Mouse (Mus musculus) liver, embryonic 14.5 days (tissue): ENCODE measurements around the gene Ncf1. TPM values are rescaled to one million over a fixed set of nuclear protein-coding genes. Genes with fewer than 3 reads are reported as not detected.

Experiments
- ATAC-seq: fragments of 200-750 bp; cut with Nextera tagmentation; 2 replicates; pipeline ENCODE4 v1.8.0; 2017; ENCODE audit warnings: moderate number of reproducible peaks, mild to moderate bottlenecking, moderate library complexity; ENCODE audit not compliant: insufficient read depth
- DNase-seq, 3 experiments: peaks; one replicate each; pipeline ENCODE4 v3.0.0-alpha.2; 2012 to 2013; ENCODE audit warnings: low read depth in 3 of 3, low spot score in 3 of 3
- H3K27ac ChIP-seq: fragments of 300-500 bp; sonication (generic); 2 replicates; pipeline ENCODE4 v1.5.1; 2014; ENCODE audit warnings: moderate library complexity, mild to moderate bottlenecking, control low read depth, inconsistent platforms
- H3K27me3 ChIP-seq: fragments of 300-500 bp; sonication (generic); 2 replicates; pipeline ENCODE4 v1.6.1; 2014; ENCODE audit warnings: mild to moderate bottlenecking, low read length, moderate library complexity; ENCODE audit not compliant: control insufficient read depth, insufficient read depth
- H3K36me3 ChIP-seq: fragments of 300-500 bp; sonication (generic); replicated peaks from 2 replicates; pipeline ENCODE4 v1.6.1; 2014; ENCODE audit warnings: low read depth; ENCODE audit not compliant: control insufficient read depth, insufficient read depth
- H3K4me1 ChIP-seq, 2 experiments: fragments of 200-500 bp in 1 of 2; fragments of 300-500 bp in 1 of 2; sonication (generic) in 1 of 2; replicated peaks; 2 replicates each; pipeline ENCODE4 v1.6.1; 2012 to 2014; ENCODE audit warnings: antibody characterized with exemption in 1 of 2, inconsistent platforms in 1 of 2, low read length in 1 of 2; ENCODE audit not compliant: control insufficient read depth in 2 of 2, insufficient read depth in 2 of 2
- H3K4me2 ChIP-seq: fragments of 300-500 bp; sonication (generic); 2 replicates; pipeline ENCODE4 v1.6.1; 2014; ENCODE audit warnings: low read depth, mild to moderate bottlenecking, control low read depth, moderate library complexity
- H3K4me3 ChIP-seq, 2 experiments: fragments of 200-500 bp in 1 of 2; fragments of 300-500 bp in 1 of 2; sonication (generic) in 1 of 2; 2 replicates each; pipeline ENCODE4 v1.5.1; 2012 to 2014; ENCODE audit warnings: low read depth in 2 of 2, low read length in 2 of 2, mild to moderate bottlenecking in 2 of 2, control low read depth in 1 of 2, inconsistent platforms in 1 of 2, moderate library complexity in 1 of 2; ENCODE audit not compliant: insufficient read depth in 1 of 2
- H3K9ac ChIP-seq: fragments of 300-500 bp; sonication (generic); replicated peaks from 2 replicates; pipeline ENCODE4 v1.6.1; 2014; ENCODE audit warnings: mild to moderate bottlenecking, control low read depth, moderate library complexity
- H3K9me3 ChIP-seq: fragments of 300-500 bp; sonication (generic); 2 replicates; pipeline ENCODE4 v1.6.1; 2016; ENCODE audit warnings: low read length, mixed read lengths; ENCODE audit not compliant: control insufficient read depth
- CTCF ChIP-seq: IDR thresholded peaks from 2 replicates; pipeline ENCODE4 v1.5.1; 2016; ENCODE audit warnings: antibody characterized with exemption, low read depth, control low read depth
- EP300 ChIP-seq: IDR thresholded peaks from 2 replicates; pipeline ENCODE4 v1.6.1; 2016; ENCODE audit warnings: antibody characterized with exemption, low read depth
- WGBS: fragments of 180-500 bp; shearing (Covaris S2); extraction: QIAGEN DNeasy Blood & Tissue Kit; methylation state at CpG from one replicate; pipeline ENCODE4 v1.1.7; 2014; ENCODE audit not compliant: insufficient replicate concordance; 5-methylcytosine and 5-hydroxymethylcytosine counted together
- polyA plus RNA-seq, 2 experiments: library from polyadenylated mRNA; depleted of rRNA in 1 of 2; stranded (reverse) in 1 of 2; unstranded in 1 of 2; fragments of >200 nt; fragmentation: Nextera tagmentation in 1 of 2; extraction: Ambion mirVana in 1 of 2; gene quantifications; 2 replicates each; pipeline versions ENCODE4 v1.2.1 to v1.2.3; 2012 to 2014

Gene Ncf1
- polyA plus RNA-seq, 2 experiments: 9.8 to 11.1 TPM

DNA sequence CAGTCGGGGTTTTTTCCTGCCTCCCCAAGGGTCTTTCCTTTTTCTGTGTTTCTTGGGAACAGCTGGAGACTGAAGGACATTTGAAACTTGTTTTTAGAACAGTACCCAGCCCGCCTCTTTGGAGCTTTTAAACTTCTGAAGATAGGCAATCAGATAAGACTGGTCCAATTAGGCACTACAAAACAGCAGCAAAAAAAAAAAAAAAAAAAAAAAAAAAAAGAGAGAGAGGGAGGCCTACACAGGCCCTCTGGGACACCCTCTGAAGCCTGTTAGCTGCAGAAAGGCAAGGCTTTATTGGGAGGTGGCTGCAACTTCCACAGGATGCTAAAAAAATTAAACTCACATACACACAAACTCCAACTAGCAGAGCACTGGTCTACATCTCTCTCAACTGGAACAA is 36.5 kb upstream of the Ncf1 start:
- TF ChIP-seq CTCF: no peak
- TF ChIP-seq EP300: no peak
- WGBS: 64% methylated on average over 2 of the region's 2 CpGs
- H3K36me3 ChIP-seq: peaks cover 53% of the 10 kb centered on the region

DNA sequence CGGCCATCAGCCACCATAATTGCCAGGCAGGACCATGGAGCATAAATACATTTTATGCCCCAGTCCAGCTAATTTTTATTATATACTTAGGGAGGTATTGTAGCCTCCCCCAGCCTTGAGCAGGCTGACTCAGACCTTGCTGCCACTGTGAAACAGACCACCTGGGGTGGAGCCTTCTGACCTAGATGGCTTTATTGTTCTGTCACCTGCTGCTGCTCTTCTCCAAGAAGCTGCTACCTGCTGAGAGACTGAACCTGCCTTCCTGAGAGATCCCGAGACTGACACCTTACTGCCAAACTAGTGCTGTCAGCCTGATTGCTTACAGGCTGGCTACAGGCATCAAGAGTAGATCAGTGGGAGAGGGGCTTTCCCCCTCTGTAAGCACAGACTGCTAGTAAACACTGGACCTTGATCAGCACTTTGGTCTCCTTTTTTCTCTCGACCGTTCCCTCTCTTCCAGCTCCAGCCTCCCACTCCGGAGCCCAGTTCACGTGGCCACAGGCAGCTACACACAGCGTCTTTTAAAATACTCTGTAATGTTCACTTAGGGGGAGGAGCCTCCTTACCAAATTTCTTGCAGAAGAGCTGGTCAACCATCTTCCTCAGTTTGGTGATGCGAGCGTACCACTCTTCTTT is 30.7 kb upstream of the Ncf1 start:
- H3K4me1 ChIP-seq: no peaks in the 10 kb centered on the region
- DNase-seq (no peak), ATAC-seq (no peak)
- 82% methylated on average over 9 of the region's 9 CpGs for WGBS
- H3K36me3 ChIP-seq: peaks cover 45% of the 10 kb centered on the region
- TF ChIP-seq CTCF (no peak), EP300 (no peak)
- H3K27me3 ChIP-seq: no peaks in the 10 kb centered on the region
- H3K4me2 ChIP-seq: no peak overlapping the region
- no peak overlapping the region for H3K4me3 ChIP-seq
- H3K9ac ChIP-seq: no peak overlapping the region
- H3K9me3 ChIP-seq: no peaks in the 10 kb centered on the region
- H3K27ac ChIP-seq: no peak overlapping the region

More for the DNA sequence above, 36.5 kb upstream of the Ncf1 start:
- no peak overlapping the region for H3K27ac ChIP-seq
- no peak overlapping the region for H3K4me3 ChIP-seq
- ATAC-seq (no peak), DNase-seq (no peak)
- H3K27me3 ChIP-seq: no peaks in the 10 kb centered on the region
- H3K9ac ChIP-seq: no peak overlapping the region
- H3K9me3 ChIP-seq: no peaks in the 10 kb centered on the region
- H3K4me1 ChIP-seq: no peaks in the 10 kb centered on the region
- no peak overlapping the region for H3K4me2 ChIP-seq

GRCm38 (mm10) chr5:134258934-134259333 is 29.5 kb upstream of the Ncf1 start:
- Histone ChIP-seq H3K4me3 (no peak overlapping the region), H3K27me3 (no peaks in the 10 kb centered on the region), H3K36me3 (peaks cover 42% of the 10 kb centered on the region), H3K4me1 (no peaks in the 10 kb centered on the region), H3K4me2 (no peak overlapping the region), H3K27ac (no peak overlapping the region), H3K9ac (no peak overlapping the region), H3K9me3 (no peaks in the 10 kb centered on the region)
- TF ChIP-seq EP300 (no peak), CTCF (no peak)
- 84% methylated on average over 2 of the region's 2 CpGs for WGBS
- ATAC-seq: no peak
- no peak for DNase-seq

GRCm38 (mm10) chr5:134258395-134258794 is 29.0 kb upstream of the Ncf1 start:
- no peak overlapping the region for H3K27ac ChIP-seq
- H3K36me3 ChIP-seq: peaks cover 47% of the 10 kb centered on the region
- no peak overlapping the region for H3K4me3 ChIP-seq
- DNase-seq: no peak
- no peak overlapping the region for H3K9ac ChIP-seq
- no peaks in the 10 kb centered on the region for H3K9me3 ChIP-seq
- TF ChIP-seq EP300: no peak
- no peak for TF ChIP-seq CTCF
- H3K4me2 ChIP-seq: no peak overlapping the region
- H3K27me3 ChIP-seq: no peaks in the 10 kb centered on the region
- no peaks in the 10 kb centered on the region for H3K4me1 ChIP-seq
- 27% methylated on average over 4 of the region's 4 CpGs for WGBS
- no peak for ATAC-seq

DNA sequence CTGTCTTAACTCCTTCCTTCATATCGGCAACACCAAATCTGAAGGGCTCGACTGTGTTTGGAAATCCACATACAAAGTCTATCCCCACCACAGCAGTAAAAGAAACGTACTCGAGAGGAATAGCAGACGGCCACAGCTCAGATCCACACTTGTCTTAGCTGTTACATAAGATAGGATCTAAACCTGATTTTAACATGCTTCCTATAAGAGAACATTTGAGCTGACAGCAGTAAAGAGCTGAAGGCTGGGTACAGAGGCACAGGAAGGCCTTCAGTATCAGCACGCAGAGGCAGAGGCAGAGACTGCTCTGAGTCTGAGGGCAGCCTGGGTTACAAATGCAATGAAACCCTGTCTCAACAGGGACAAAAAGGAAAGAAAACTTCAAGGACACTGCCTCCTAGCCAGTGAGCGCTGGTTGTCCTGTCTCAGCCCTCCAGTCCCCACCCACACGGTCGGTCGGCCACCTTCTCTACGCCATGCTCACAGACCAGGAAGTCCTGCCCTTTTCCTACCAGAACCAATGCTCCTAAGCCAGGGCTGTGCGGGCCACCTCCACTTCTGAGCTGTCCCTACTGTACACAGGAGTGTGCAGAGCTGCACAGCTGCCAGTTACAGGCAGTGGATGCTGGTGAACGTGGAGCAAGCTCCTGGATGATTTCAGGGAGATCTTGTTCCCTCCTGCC is 28.1 kb upstream of the Ncf1 start:
- TF ChIP-seq CTCF: no peak
- TF ChIP-seq EP300: no peak
- WGBS: 67% methylated on average over 13 of the region's 13 CpGs
- ATAC-seq: no peak

More for the DNA sequence above, 28.1 kb upstream of the Ncf1 start:
- Histone ChIP-seq H3K36me3 (peaks cover 42% of the 10 kb centered on the region), H3K4me1 (no peaks in the 10 kb centered on the region), H3K9me3 (no peaks in the 10 kb centered on the region), H3K27ac (no peak overlapping the region), H3K4me3 (no peak overlapping the region), H3K9ac (no peak overlapping the region), H3K27me3 (no peaks in the 10 kb centered on the region), H3K4me2 (no peak overlapping the region)
- no peak for DNase-seq
